Mouse (Mus musculus) embryonic fibroblast, embryonic 13.5 days (primary cell): ENCODE measurements around the gene Itga3.

Experiments
- CTCF ChIP-seq: IDR thresholded peaks from 2 replicates; pipeline ENCODE4 v1.5.1; 2011; ENCODE audit warnings: mild to moderate bottlenecking, control low read depth, low read length, moderate library complexity, borderline replicate concordance; ENCODE audit not compliant: insufficient read depth
- POLR2A ChIP-seq: IDR thresholded peaks from 2 replicates; pipeline ENCODE4 v1.6.1; 2011; ENCODE audit warnings: low read depth, mild to moderate bottlenecking, control low read depth, low read length, moderate library complexity

- TF ChIP-seq CTCF: no peak
- no peak for TF ChIP-seq POLR2A
Observed at GRCm38 (mm10) chr11:95075197-95076040, 1.2 kb downstream of the Itga3 start.
